Comparison of ENCODE assay signal across 10 mouse cellular contexts in the genomic region with DNA sequence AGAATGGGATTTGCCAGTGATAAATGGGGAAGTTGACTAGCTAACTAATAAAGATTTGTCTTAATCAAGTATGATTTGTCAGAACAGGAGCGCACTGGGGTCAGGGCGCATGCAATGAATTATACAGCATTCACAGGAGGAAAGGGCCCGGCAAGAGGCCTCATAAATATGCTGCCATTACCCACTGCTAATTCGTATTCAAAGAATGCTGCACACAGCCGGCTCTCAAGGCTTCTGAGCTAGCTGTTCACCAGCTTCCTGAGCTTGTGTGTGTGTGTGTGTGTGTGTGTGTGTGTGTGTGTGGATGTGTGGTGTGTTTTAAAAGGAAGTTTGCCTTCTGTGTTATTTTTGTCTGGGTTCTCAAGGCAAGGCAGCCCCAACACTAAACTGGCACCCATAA.
DNase-seq lines count a peak whose midpoint lies in the region; ATAC-seq and TF ChIP-seq lines count a peak whose summit lies in the region.
"Had no signal": no experiment of that assay in that cellular context is flagged by ENCODE, and none has a peak within 500 bp of the region (broad histone marks: within the 10 kb centered on the region; RNA-seq: fewer than 3 reads in every experiment).

No protein-coding gene starts in this region.

- peak; percentile 53 for DNase-seq in limb, embryonic 11.5 days (ENCODE audit: low spot score)
- peak; percentile 21 for DNase-seq in retina, postnatal 1 day
- DNase-seq in cerebellum, adult 9-11 months: no peak
- DNase-seq in cerebellum, postnatal 36 days: no peak
- DNase-seq in lung, adult 2 months: no peak

- no peaks in the 10 kb centered on the region; the same call in 1 of the 2 replicates for H3K4me1 ChIP-seq in liver, embryonic 16.5 days (ENCODE audit: control insufficient read depth, low read depth, low read length)
- H3K4me1 ChIP-seq in liver, embryonic 12.5 days: peaks cover 20% of the 10 kb centered on the region; the same call in 1 of the 2 replicates
- H3K4me1 ChIP-seq in hindbrain, embryonic 13.5 days (replicated peaks): peaks cover 19% of the 10 kb centered on the region
- H3K4me1 ChIP-seq in limb, embryonic 11.5 days (ENCODE audit: control insufficient read depth, insufficient read depth, low read length): peaks cover 18% of the 10 kb centered on the region
- no peaks in the 10 kb centered on the region for H3K4me1 ChIP-seq in lung, adult 2 months (ENCODE audit: control insufficient read depth, insufficient read depth, low read length)
- H3K4me1 ChIP-seq: stomach, embryonic 15.5 days had no signal

- ATAC-seq in liver, embryonic 16.5 days (ENCODE audit: low read depth): no peak
- no peak for ATAC-seq in liver, embryonic 12.5 days
- ATAC-seq in hindbrain, embryonic 13.5 days (ENCODE audit: low FRiP score): peak; percentile 39; the same call in 1 of the 2 replicates
- ATAC-seq in limb, embryonic 11.5 days (ENCODE audit: insufficient number of reproducible peaks, low FRiP score, low TSS enrichment, low read depth): no peak
- ATAC-seq: CD4-positive, CD25-positive, alpha-beta regulatory T cell, adult 4 months had no signal

- H3K9ac ChIP-seq in liver, embryonic 16.5 days (ENCODE audit: low read depth, low read length): no peak overlapping the region
- no peak overlapping the region for H3K9ac ChIP-seq in liver, embryonic 12.5 days
- no peak overlapping the region for H3K9ac ChIP-seq in hindbrain, embryonic 13.5 days
- H3K9ac ChIP-seq in limb, embryonic 11.5 days (ENCODE audit: low read length): no peak overlapping the region
- H3K9ac ChIP-seq: stomach, embryonic 15.5 days had no signal

- no peaks in the 10 kb centered on the region for H3K27me3 ChIP-seq in liver, embryonic 16.5 days (ENCODE audit: control insufficient read depth, insufficient read depth, low read depth, low read length)
- H3K27me3 ChIP-seq in liver, embryonic 12.5 days (replicated peaks): no peaks in the 10 kb centered on the region
- peaks cover 5% of the 10 kb centered on the region; the same call in 1 of the 2 replicates for H3K27me3 ChIP-seq in hindbrain, embryonic 13.5 days
- no peaks in the 10 kb centered on the region for H3K27me3 ChIP-seq in limb, embryonic 11.5 days (ENCODE audit: control insufficient read depth, insufficient read depth, low read length)
- H3K27me3 ChIP-seq: stomach, embryonic 15.5 days had no signal

- H3K4me3 ChIP-seq in liver, embryonic 16.5 days (ENCODE audit: low read depth, low read length): no peak overlapping the region
- no peak overlapping the region for H3K4me3 ChIP-seq in liver, embryonic 12.5 days
- no peak overlapping the region for H3K4me3 ChIP-seq in hindbrain, embryonic 13.5 days
- no peak overlapping the region for H3K4me3 ChIP-seq in limb, embryonic 11.5 days (ENCODE audit: low read depth, low read length)
- no peak overlapping the region for H3K4me3 ChIP-seq in lung, adult 2 months (replicated peaks; ENCODE audit: extremely low read depth, low read depth, low read length)
- H3K4me3 ChIP-seq: stomach, embryonic 15.5 days had no signal

- TF ChIP-seq CTCF in lung, adult 2 months (IDR thresholded peaks at IDR 0.05; ENCODE audit: insufficient read depth, low read length): no peak

- H3K36me3 ChIP-seq in liver, embryonic 16.5 days (ENCODE audit: control insufficient read depth, insufficient read depth): no peaks in the 10 kb centered on the region
- no peaks in the 10 kb centered on the region for H3K36me3 ChIP-seq in liver, embryonic 12.5 days
- H3K36me3 ChIP-seq in hindbrain, embryonic 13.5 days: no peaks in the 10 kb centered on the region
- no peaks in the 10 kb centered on the region for H3K36me3 ChIP-seq in limb, embryonic 11.5 days (ENCODE audit: control insufficient read depth, insufficient read depth, low read length)
- H3K36me3 ChIP-seq: stomach, embryonic 15.5 days had no signal

- no peak overlapping the region for H3K4me2 ChIP-seq in liver, embryonic 16.5 days (ENCODE audit: low read depth, low read length)
- H3K4me2 ChIP-seq in liver, embryonic 12.5 days: no peak overlapping the region
- no peak overlapping the region for H3K4me2 ChIP-seq in hindbrain, embryonic 13.5 days
- no peak overlapping the region for H3K4me2 ChIP-seq in limb, embryonic 11.5 days (ENCODE audit: low read depth, severe bottlenecking)
- H3K4me2 ChIP-seq: stomach, embryonic 15.5 days had no signal

- peak overlapping the region; percentile 10; the same call in 1 of the 2 replicates for H3K27ac ChIP-seq in liver, embryonic 16.5 days (ENCODE audit: low read length)
- H3K27ac ChIP-seq in liver, embryonic 12.5 days: no peak overlapping the region
- H3K27ac ChIP-seq in hindbrain, embryonic 13.5 days: peak overlapping the region; percentile 60
- H3K27ac ChIP-seq in limb, embryonic 11.5 days (replicated peaks; ENCODE audit: low read depth, low read length): no peak overlapping the region
- H3K27ac ChIP-seq: stomach, embryonic 15.5 days had no signal

- no peak for TF ChIP-seq POLR2A in lung, adult 2 months (IDR thresholded peaks at IDR 0.05; ENCODE audit: borderline replicate concordance, extremely low read depth, low read depth, low read length)

- 49% methylated on average over 5 of the region's 5 CpGs for WGBS in liver, embryonic 16.5 days (ENCODE audit: insufficient replicate concordance)
- WGBS in liver, embryonic 12.5 days (ENCODE audit: insufficient replicate concordance): 56% methylated on average over 5 of the region's 5 CpGs
- WGBS in hindbrain, embryonic 13.5 days: 15% methylated on average over 5 of the region's 5 CpGs
- WGBS in limb, embryonic 11.5 days: 2% methylated on average over 5 of the region's 5 CpGs
- 56% methylated on average over 5 of the region's 5 CpGs for WGBS in lung, adult 2 months

- no peaks in the 10 kb centered on the region for H3K9me3 ChIP-seq in liver, embryonic 16.5 days (replicated peaks; ENCODE audit: control insufficient read depth, low read length)
- H3K9me3 ChIP-seq in liver, embryonic 12.5 days (replicated peaks): no peaks in the 10 kb centered on the region
- no peaks in the 10 kb centered on the region for H3K9me3 ChIP-seq in hindbrain, embryonic 13.5 days
- no peaks in the 10 kb centered on the region for H3K9me3 ChIP-seq in limb, embryonic 11.5 days (ENCODE audit: control insufficient read depth, low read length)
- H3K9me3 ChIP-seq: stomach, embryonic 15.5 days had no signal

Comparison
In these comparisons a context has a peak if more than half of its experiments do, and no peak if none do; other contexts are left out.
1. H3K27ac ChIP-seq: peak in liver, embryonic 16.5 days (single experiment) and hindbrain, embryonic 13.5 days (single experiment); none in liver, embryonic 12.5 days (single experiment) and limb, embryonic 11.5 days (single experiment).
2. DNase-seq: peak in limb, embryonic 11.5 days (single experiment) and retina, postnatal 1 day (single experiment); none in cerebellum, adult 9-11 months (single experiment), cerebellum, postnatal 36 days (0 of 2) and lung, adult 2 months (single experiment).